Mouse (Mus musculus) large intestine, adult 2 months (tissue): ENCODE measurements around the gene Tstd3. TPM values are rescaled to one million over a fixed set of nuclear protein-coding genes. Genes with fewer than 3 reads are reported as not detected.
"Not testable (repeated sequence)": the region's sequence is repeated elsewhere in the genome, so short reads cannot be mapped to it uniquely, and the experiment has no call there.

ENCODE experiments used
- DNase-seq: peaks from one replicate; pipeline ENCODE4 v3.0.0-alpha.2; 2012; ENCODE audit warnings: low read depth, low spot score
- WGBS: fragments of 180-500 bp; shearing (Covaris S2); methylation state at CpG from one replicate; pipeline ENCODE4 v1.1.7; 2018; 5-methylcytosine and 5-hydroxymethylcytosine counted together
- polyA plus RNA-seq: library from polyadenylated mRNA; depleted of rRNA; stranded (reverse); fragments of >200 nt; gene quantifications from 2 replicates; pipeline ENCODE4 v1.2.3, GENCODE M21; 2012; rRNA removed

Gene Tstd3
- polyA plus RNA-seq, 1 experiment: 4.7 TPM

- 79% methylated on average over 1 of the region's 1 CpGs for WGBS
Measured at GRCm38 (mm10) chr4:21758860-21759259, 8.2 kb downstream of the Tstd3 start.

GRCm38 (mm10) chr4:21755123-21755789 is 11.8 kb downstream of the Tstd3 start:
- WGBS: 40% methylated on average over 4 of the region's 4 CpGs
- peak; percentile 16 for DNase-seq

More at GRCm38 (mm10) chr4:21758860-21759259, 8.2 kb downstream of the Tstd3 start:
- DNase-seq: no peak

GRCm38 (mm10) chr4:21745723-21746122 is 21.3 kb downstream of the Tstd3 start:
- 49% methylated on average over 5 of the region's 5 CpGs for WGBS
- DNase-seq: no peak

- WGBS: 95% methylated on average over 8 of the region's 8 CpGs
Measured at GRCm38 (mm10) chr4:21744142-21744541, 22.9 kb downstream of the Tstd3 start.

GRCm38 (mm10) chr4:21739169-21739568 is 27.8 kb downstream of the Tstd3 start:
- 71% methylated on average over 4 of the region's 4 CpGs for WGBS
- DNase-seq: no peak

More at GRCm38 (mm10) chr4:21744142-21744541, 22.9 kb downstream of the Tstd3 start:
- DNase-seq: not testable (repeated sequence)

GRCm38 (mm10) chr4:21727615-21728165 is 39.3 kb downstream of the Tstd3 start, which contains the start of gene Ccnc:
TSS of gene Ccnc (plus strand) at chr4:21727701.
- under 1% methylated on average over 37 of the region's 37 CpGs for whole genome bisulfite sequencing
- peak; percentile 91 for DNase-seq

GRCm38 (mm10) chr4:21726912-21727614 is 39.9 kb downstream of the Tstd3 start:
- peak; percentile 19 for DNase-seq

GRCm38 (mm10) chr4:21722752-21723334 is 44.2 kb downstream of the Tstd3 start:
- WGBS: 59% methylated on average over 7 of the region's 7 CpGs
- DNase-seq: no peak

More at GRCm38 (mm10) chr4:21726912-21727614, 39.9 kb downstream of the Tstd3 start:
- WGBS: under 1% methylated on average over 22 of the region's 22 CpGs

- WGBS: 4% methylated on average over 13 of the region's 13 CpGs
- DNase-seq: peak; percentile 21
Measured at GRCm38 (mm10) chr4:21712147-21712546, 54.9 kb downstream of the Tstd3 start.

Other genes starting within 250 kb of the Tstd3 start
- gene Prdm13, start 81.2 kb downstream of the Tstd3 start, polyA plus RNA-seq: not detected in 2 replicates
- gene Ccnc, start 39.5 kb downstream of the Tstd3 start, polyA plus RNA-seq: 3.9 and 5.1 TPM in 2 replicates
- gene Usp45, start 56 bp downstream of the Tstd3 start, polyA plus RNA-seq: 2.3 and 5.2 TPM in 2 replicates
- gene Pnisr, start 80.4 kb upstream of the Tstd3 start, polyA plus RNA-seq: 12.1 and 43.1 TPM in 2 replicates
- 3.2 and 4.2 TPM in 2 replicates for gene Coq3, start 112.5 kb upstream of the Tstd3 start, polyA plus RNA-seq
- gene Faxc, start 164.1 kb upstream of the Tstd3 start, polyA plus RNA-seq: 0.94 and 1.7 TPM in 2 replicates